Mouse (Mus musculus): ENCODE data around the gene Lmbr1l. TPM values are rescaled to one million over a fixed set of nuclear protein-coding genes. Genes with fewer than 3 reads are reported as not detected.

Lmbr1l gene
- polyA plus RNA-seq (2017; shearing (Covaris generic)), result 152 TPM

DNA sequence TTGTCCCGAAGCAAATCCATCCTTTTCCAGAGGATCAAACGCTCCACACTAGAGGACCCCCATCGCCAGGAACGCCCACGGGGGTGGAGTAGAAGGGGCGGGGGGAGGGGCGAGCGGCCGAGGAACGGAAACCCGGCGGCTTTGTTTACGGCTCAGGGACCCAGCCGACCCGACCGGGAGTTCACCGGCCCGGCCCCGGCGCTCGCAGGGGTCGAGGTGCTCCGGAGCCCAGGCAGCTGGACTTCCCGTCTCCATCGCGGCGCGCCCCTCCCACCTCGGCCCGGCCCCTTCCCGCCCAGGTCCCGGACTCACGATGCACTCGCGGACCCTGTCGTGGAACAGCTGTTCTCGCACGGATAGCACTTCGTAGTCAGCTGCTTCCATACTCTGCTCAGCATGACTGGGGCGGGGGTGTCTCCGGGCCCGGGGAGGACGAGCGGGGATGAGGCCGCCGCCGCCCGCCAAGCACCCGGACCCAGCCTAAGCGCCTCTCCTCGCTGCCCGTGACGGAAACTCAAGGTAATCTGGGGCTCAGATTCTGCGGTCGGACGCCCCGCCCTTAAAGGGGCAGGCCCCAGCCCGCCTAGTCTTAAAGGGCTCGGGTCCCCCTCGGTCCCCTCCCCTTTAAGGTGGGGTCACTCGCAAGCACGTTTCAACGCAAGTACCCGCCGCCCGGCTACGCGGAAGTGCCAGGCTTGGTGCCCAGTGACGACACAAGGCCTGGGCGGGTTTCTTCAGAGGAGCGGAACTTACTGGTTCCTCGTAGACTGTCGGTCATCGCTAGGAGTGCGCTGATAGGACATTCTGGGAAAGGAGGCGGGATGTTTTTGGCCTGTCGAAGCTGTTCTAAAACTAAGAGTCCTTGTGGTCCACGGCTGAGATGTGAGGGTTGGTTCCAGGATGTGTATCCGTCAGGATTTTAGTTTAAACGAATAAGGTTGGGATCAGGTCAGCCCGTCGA lies at the start of gene Lmbr1l:
Lmbr1l (minus strand) TSS at position 694 of the 961 bp plus-strand sequence.

DNA sequence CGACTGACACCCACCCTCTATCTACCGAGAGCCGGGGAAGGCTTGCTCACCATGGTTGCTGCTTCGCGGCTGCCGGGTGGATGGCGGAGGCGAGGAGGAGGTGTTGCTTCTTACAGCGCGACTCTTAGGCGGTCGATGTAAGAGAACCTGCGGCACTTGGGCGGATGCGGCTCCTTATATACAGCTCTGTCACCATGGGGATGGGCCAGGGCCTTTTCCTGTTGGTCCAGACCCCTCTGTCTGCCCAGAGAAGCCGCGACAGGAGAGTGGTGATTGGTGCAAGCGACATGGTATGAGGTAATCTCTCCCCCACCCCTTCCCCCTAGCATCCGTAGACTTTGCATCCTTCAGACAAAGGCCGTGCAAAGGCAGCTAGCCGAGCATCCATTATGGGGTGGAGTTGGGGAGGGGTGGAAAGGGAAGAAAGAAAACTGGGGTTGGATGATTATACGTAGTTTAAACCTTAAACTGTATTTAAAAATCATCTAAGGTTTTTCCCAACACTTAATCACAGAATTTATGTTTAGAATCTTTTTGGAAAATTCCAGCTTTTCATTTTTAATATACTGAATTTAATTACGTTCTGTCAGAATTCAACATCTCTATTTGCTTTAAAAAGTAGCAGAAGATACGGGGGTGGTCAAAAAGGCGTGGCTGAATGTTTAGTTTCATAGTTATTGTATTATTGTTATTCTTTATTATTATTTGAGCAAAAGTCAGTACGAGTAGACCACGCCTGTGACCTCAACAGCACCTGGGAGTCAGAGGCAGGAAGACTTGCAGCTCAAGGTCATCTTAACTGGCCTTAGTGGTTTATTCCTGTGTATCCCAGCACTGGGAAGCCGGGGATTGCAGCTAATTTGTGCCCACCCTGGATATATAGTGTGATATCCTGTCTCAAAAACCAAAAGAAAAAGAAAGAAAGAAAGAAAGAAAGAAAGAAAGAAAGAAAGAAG lies 35.6 kb upstream of the Lmbr1l start, which contains the start of the genes Gm49450 and Tuba1a:
Gm49450 (minus strand) TSS at position 151 of the 956 bp plus-strand sequence.
Tuba1a (minus strand) TSS at position 303 of the 956 bp plus-strand sequence.

DNA sequence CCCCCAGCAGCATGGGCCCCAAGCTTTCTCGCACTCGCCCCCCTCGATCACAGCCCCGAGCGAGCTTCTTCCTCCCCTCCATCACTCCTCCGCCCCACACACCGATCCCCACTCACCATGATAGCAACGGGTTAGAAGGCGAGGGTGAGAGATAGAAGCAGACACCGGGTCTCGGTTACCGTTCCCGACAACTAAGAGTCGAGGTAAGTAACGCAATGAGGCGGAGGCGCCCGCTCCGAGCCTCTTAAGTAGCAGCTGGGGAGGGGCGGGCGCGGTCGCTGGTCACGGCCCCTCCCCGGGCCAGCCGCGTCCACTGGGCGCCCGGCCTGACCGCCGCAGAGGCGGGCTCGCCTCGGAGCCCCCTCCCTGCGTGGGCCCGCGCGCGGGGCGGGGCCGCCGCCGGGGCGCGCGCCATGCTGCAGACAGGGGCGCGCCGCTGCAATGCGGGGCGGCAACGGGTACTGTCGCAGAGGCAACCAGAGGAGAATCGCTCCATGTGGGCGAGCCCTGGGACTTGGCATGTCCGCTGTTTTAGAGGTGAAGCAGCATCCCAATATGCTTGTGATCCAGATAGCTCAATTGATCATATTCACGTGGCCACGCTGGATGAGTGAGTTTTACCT lies 16.3 kb upstream of the Lmbr1l start, which contains the start of gene Tuba1b:
Tuba1b (minus strand) TSS at position 349 of the 623 bp plus-strand sequence.

DNA sequence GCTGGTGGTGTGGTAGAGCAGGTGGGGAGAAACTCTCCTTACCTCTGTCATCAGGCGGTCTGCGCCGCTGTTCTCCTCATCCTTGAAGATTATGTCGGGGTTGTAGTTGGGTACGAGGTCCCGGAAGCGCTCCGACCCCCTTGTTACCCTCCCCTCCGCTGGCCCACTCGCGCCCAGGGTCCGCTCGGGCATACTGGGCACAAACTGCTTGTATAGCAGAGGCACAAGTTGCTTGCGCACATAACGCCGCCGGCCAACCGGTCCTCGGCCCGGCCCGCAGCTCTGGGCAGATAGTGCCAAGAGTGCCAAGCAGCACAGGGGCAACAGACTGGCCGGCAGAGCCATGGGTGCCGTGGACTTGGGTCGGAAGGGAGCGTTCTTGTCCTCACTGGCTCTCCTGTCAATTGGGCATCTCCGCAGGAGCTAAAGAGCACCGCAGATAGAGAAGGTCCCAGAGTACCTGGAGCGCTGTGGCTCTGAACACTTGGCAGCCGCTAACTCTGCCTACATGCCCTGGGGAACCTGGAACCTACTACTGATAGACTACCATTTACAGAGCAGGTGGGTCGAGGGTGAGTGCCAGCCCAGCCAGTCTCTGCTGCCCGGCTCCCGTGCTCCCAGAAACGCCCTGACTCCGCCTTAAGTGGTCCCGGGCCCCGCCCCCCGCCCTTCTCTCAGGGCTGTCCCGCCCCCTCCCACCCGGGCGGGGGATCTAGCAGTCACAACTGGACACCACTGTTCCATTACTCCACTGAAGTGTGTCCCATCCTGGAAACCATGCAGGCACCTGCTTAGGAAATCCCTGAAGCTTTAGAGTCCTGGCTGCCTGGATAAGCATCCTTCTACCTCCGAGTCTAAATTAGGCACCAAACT lies 19.9 kb downstream of the Lmbr1l start, which contains the start of gene Dhh:
Dhh (minus strand) TSS at position 613 of the 873 bp plus-strand sequence.

GRCm38 (mm10) chr15:98893940-98894745 lies 23.9 kb downstream of the Lmbr1l start, which contains the start of gene Rhebl1:
Rhebl1 (minus strand) TSS chr15:98894540.

GRCm38 (mm10) chr15:98871070-98871915 lies 46.7 kb downstream of the Lmbr1l start, which contains the start of gene Kmt2d:
Kmt2d (minus strand) TSS chr15:98871204.

Other genes with a start within 250 kb of the Lmbr1l start
- 2.2 TPM for gene Rnd1, start 240.8 kb downstream of the Lmbr1l start, polyA plus RNA-seq (2017; shearing (Covaris generic))
- gene Ccdc65, start 210.0 kb downstream of the Lmbr1l start, polyA plus RNA-seq (2017; shearing (Covaris generic)), result not detected
- 0.81 TPM for gene Fkbp11, start 190.0 kb downstream of the Lmbr1l start, polyA plus RNA-seq (2017; shearing (Covaris generic))
- gene Arf3, start 155.0 kb downstream of the Lmbr1l start, polyA plus RNA-seq (2017; shearing (Covaris generic)), result 120 TPM
- not detected for gene Wnt10b, start 140.1 kb downstream of the Lmbr1l start, polyA plus RNA-seq (2017; shearing (Covaris generic))
- not detected for gene Wnt1, start 128.4 kb downstream of the Lmbr1l start, polyA plus RNA-seq (2017; shearing (Covaris generic))
- gene Ddn, start 108.7 kb downstream of the Lmbr1l start, polyA plus RNA-seq (2017; shearing (Covaris generic)), result not detected
- 121 TPM for gene Prkag1, start 86.7 kb downstream of the Lmbr1l start, polyA plus RNA-seq (2017; shearing (Covaris generic))
- 32.4 TPM for gene Kmt2d, start 47.0 kb downstream of the Lmbr1l start, polyA plus RNA-seq (2017; shearing (Covaris generic))
- 39.4 TPM for gene Rhebl1, start 23.7 kb downstream of the Lmbr1l start, polyA plus RNA-seq (2017; shearing (Covaris generic))
- gene Dhh, start 19.7 kb downstream of the Lmbr1l start, polyA plus RNA-seq (2017; shearing (Covaris generic)), result not detected
- gene Tuba1b, start 16.3 kb upstream of the Lmbr1l start, polyA plus RNA-seq (2017; shearing (Covaris generic)), result 277 TPM
- not detected for gene Gm49450, start 35.3 kb upstream of the Lmbr1l start, polyA plus RNA-seq (2017; shearing (Covaris generic))
- 197 TPM for gene Tuba1a, start 35.5 kb upstream of the Lmbr1l start, polyA plus RNA-seq (2017; shearing (Covaris generic))
- gene Tuba1c, start 111.7 kb upstream of the Lmbr1l start, polyA plus RNA-seq (2017; shearing (Covaris generic)), result 27.1 TPM
- not detected for gene Prph, start 136.9 kb upstream of the Lmbr1l start, polyA plus RNA-seq (2017; shearing (Covaris generic))
- gene Troap, start 156.3 kb upstream of the Lmbr1l start, polyA plus RNA-seq (2017; shearing (Covaris generic)), result not detected
- gene C1ql4, start 169.6 kb upstream of the Lmbr1l start, polyA plus RNA-seq (2017; shearing (Covaris generic)), result not detected
- gene Dnajc22, start 174.9 kb upstream of the Lmbr1l start, polyA plus RNA-seq (2017; shearing (Covaris generic)), result 0.37 TPM
- 0.68 TPM for gene Spats2, start 207.7 kb upstream of the Lmbr1l start, polyA plus RNA-seq (2017; shearing (Covaris generic))